In genomic region chr11:35297319-35297718, GRCm38 (mm10) we compare ENCODE assay signal across 11 mouse cellular contexts.
DNase-seq lines count a peak whose midpoint lies in the region; ATAC-seq and TF ChIP-seq lines count a peak whose summit lies in the region.
"Had no signal": no experiment of that assay in that cellular context is flagged by ENCODE, and none has a peak within 500 bp of the region (broad histone marks: within the 10 kb centered on the region; RNA-seq: fewer than 3 reads in every experiment).

No protein-coding gene starts in this region.

- intact Hi-C loops in heart, postnatal 36 days (cut with DNase I) = no loop called here

- H3K4me1 ChIP-seq in lung, embryonic 14.5 days (ENCODE audit: insufficient read depth) = peaks cover 3% of the 10 kb centered on the region; the same call in 1 of the 2 replicates
- H3K4me1 ChIP-seq: liver, embryonic 13.5 days had no signal

- H3K4me3 ChIP-seq in lung, embryonic 14.5 days (ENCODE audit: low read depth, low read length) = no peak overlapping the region
- H3K4me3 ChIP-seq: embryonic facial prominence, embryonic 12.5 days; liver, embryonic 13.5 days; myocyte had no signal

- H3K27ac ChIP-seq in lung, embryonic 14.5 days (ENCODE audit: low read depth) = no peak overlapping the region
- H3K27ac ChIP-seq: embryonic facial prominence, embryonic 12.5 days; liver, embryonic 13.5 days had no signal

- H3K9ac ChIP-seq in lung, embryonic 14.5 days = no peak overlapping the region
- H3K9ac ChIP-seq: embryonic facial prominence, embryonic 12.5 days; liver, embryonic 13.5 days had no signal

- H3K4me2 ChIP-seq in lung, embryonic 14.5 days = no peak overlapping the region
- H3K4me2 ChIP-seq: embryonic facial prominence, embryonic 12.5 days; liver, embryonic 13.5 days had no signal

- 44% methylated on average over 5 of the region's 5 CpGs for WGBS in lung, embryonic 14.5 days

- H3K27me3 ChIP-seq in lung, embryonic 14.5 days (ENCODE audit: insufficient read depth, low read length) = no peaks in the 10 kb centered on the region
- H3K27me3 ChIP-seq: embryonic facial prominence, embryonic 12.5 days; liver, embryonic 13.5 days had no signal

- H3K36me3 ChIP-seq in lung, embryonic 14.5 days (ENCODE audit: insufficient read depth) = no peaks in the 10 kb centered on the region
- H3K36me3 ChIP-seq: embryonic facial prominence, embryonic 12.5 days; liver, embryonic 13.5 days had no signal

- DNase-seq in right cerebral cortex, postnatal 14 days = peak; percentile 29
- no peak for DNase-seq in right cerebral cortex, postnatal 4 days
- DNase-seq in heart, postnatal 36 days = peak; percentile 24 to 50
- peak; percentile 42 for DNase-seq in lung, embryonic 14.5 days
- peak; percentile 62 to 76 for DNase-seq in urinary bladder, postnatal 4 days (ENCODE audit: low spot score in 2 of 2)
- no peak for DNase-seq in right cerebral cortex, postnatal 36 days (ENCODE audit: low spot score in 2 of 2)
- DNase-seq: liver, embryonic 13.5 days had no signal

- no peak for TF ChIP-seq CTCF in lung, embryonic 14.5 days (IDR thresholded peaks at IDR 0.05; ENCODE audit: low read depth)

- no peak for ATAC-seq in lung, embryonic 14.5 days (ENCODE audit: insufficient read depth)
- no peak for ATAC-seq in erythroblast, adult 5-6 weeks (replicated peaks; ENCODE audit: low FRiP score, poor library complexity, severe bottlenecking)
- no peak for ATAC-seq in CD4-positive, CD25-positive, alpha-beta regulatory T cell, adult 4 months

- no peaks in the 10 kb centered on the region for H3K9me3 ChIP-seq in lung, embryonic 14.5 days (ENCODE audit: low read depth, low read length)
- H3K9me3 ChIP-seq: embryonic facial prominence, embryonic 12.5 days; liver, embryonic 13.5 days had no signal

Comparison
In these comparisons a context has a peak if more than half of its experiments do, and no peak if none do; other contexts are left out.
1. DNase-seq: peak in right cerebral cortex, postnatal 14 days (single experiment), heart, postnatal 36 days (2 of 2), lung, embryonic 14.5 days (single experiment) and urinary bladder, postnatal 4 days (2 of 2); none in right cerebral cortex, postnatal 4 days (single experiment) and right cerebral cortex, postnatal 36 days (0 of 2).